Mouse (Mus musculus): ENCODE measurements around the gene Opn4.

DNA sequence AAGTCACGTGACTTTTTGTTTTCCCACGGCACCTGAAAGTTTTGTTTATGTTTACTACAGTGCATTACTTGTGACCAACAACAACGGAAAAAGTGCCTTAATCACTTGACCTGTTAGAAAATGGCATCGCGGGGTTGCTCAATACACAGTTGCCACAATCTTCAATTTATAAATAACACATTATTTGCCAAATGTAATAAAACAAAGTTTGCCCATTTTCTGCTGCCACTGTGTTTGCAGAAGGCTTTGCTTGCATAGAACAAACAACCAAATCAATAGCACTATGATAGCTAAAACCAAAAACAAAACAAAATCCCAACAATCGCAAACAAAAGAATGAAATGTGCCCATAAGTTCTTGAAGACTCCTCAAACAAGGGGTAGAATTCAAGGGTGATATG lies 35.8 kb upstream of the Opn4 start:
- TF ChIP-seq CHD1 (IDR thresholded peaks at IDR 0.05; ENCODE audit: low read depth, low read length) (no peak), CTCF (IDR thresholded peaks at IDR 0.05 in 2 of 3, conservative IDR thresholded peaks at IDR 0.05 in 1 of 3; ENCODE audit: control insufficient read depth in 1 of 3, insufficient read depth in 1 of 3, low read depth in 2 of 3, low read length in 3 of 3, poor library complexity in 1 of 3, severe bottlenecking in 1 of 3) (no peak)

All from MEL (cell line).